Comparison of ENCODE assay signal across 27 mouse cellular contexts in genomic region chr16:65829096-65829495, GRCm38 (mm10). TPM values are rescaled to one million over a fixed set of nuclear protein-coding genes. Genes with fewer than 3 reads are reported as not detected.
DNase-seq lines count a peak whose midpoint lies in the region; ATAC-seq and TF ChIP-seq lines count a peak whose summit lies in the region.
"Had no signal": no experiment of that assay in that cellular context is flagged by ENCODE, and none has a peak within 500 bp of the region (broad histone marks: within the 10 kb centered on the region; RNA-seq: fewer than 3 reads in every experiment).

No protein-coding gene starts in this region.

- H3K9me3 ChIP-seq in intestine, embryonic 16.5 days (ENCODE audit: control insufficient read depth, low read length), result no peaks in the 10 kb centered on the region
- H3K9me3 ChIP-seq in intestine, embryonic 15.5 days, result no peaks in the 10 kb centered on the region
- H3K9me3 ChIP-seq in kidney, embryonic 15.5 days (replicated peaks), result no peaks in the 10 kb centered on the region
- H3K9me3 ChIP-seq: embryonic facial prominence, embryonic 10.5 days; embryonic facial prominence, embryonic 12.5 days; forebrain, embryonic 10.5 days; forebrain, embryonic 12.5 days had no signal

- 85% methylated on average over 6 of the region's 6 CpGs for WGBS in intestine, embryonic 16.5 days
- WGBS in intestine, embryonic 15.5 days, result 90% methylated on average over 6 of the region's 6 CpGs
- 85% methylated on average over 6 of the region's 6 CpGs for WGBS in kidney, embryonic 15.5 days

- no peaks in the 10 kb centered on the region for H3K36me3 ChIP-seq in intestine, embryonic 16.5 days (ENCODE audit: control insufficient read depth, insufficient read depth, low read length)
- no peaks in the 10 kb centered on the region for H3K36me3 ChIP-seq in intestine, embryonic 15.5 days
- no peaks in the 10 kb centered on the region for H3K36me3 ChIP-seq in kidney, embryonic 15.5 days
- H3K36me3 ChIP-seq: embryonic facial prominence, embryonic 10.5 days; embryonic facial prominence, embryonic 12.5 days; forebrain, embryonic 10.5 days; forebrain, embryonic 12.5 days; G1E had no signal

- DNase-seq in gastrocnemius, adult 2 months, result no peak
- no peak for DNase-seq in gastrocnemius, postnatal 25 days
- DNase-seq: adrenal gland, adult 8-10 months; adrenal gland, postnatal 14 days; adrenal gland, postnatal 36 days; B cell, adult 2 months; cerebellum, adult 11-12 months; cerebellum, adult 2 months; cerebellum, adult 9-10 months; cerebellum, postnatal 10 days; cerebellum, postnatal 25 days had no signal

- H3K27me3 ChIP-seq in intestine, embryonic 16.5 days (replicated peaks; ENCODE audit: control insufficient read depth, insufficient read depth, low read length), result no peaks in the 10 kb centered on the region
- no peaks in the 10 kb centered on the region for H3K27me3 ChIP-seq in intestine, embryonic 15.5 days (replicated peaks)
- no peaks in the 10 kb centered on the region for H3K27me3 ChIP-seq in kidney, embryonic 15.5 days
- H3K27me3 ChIP-seq: CH12.LX; embryonic facial prominence, embryonic 12.5 days; forebrain, embryonic 12.5 days; Patski had no signal

- no peak overlapping the region for H3K9ac ChIP-seq in intestine, embryonic 16.5 days (ENCODE audit: low read depth, low read length)
- H3K9ac ChIP-seq in intestine, embryonic 15.5 days, result no peak overlapping the region
- H3K9ac ChIP-seq in kidney, embryonic 15.5 days, result no peak overlapping the region
- H3K9ac ChIP-seq: embryonic facial prominence, embryonic 12.5 days; forebrain, embryonic 12.5 days had no signal

- no peak for TF ChIP-seq POLR2A in embryonic fibroblast, embryonic 13.5 days (IDR thresholded peaks at IDR 0.05; ENCODE audit: low read depth, low read length)

- 0 out of 2 replicates have a peak overlapping the region, but pooled peaks have one; percentile 66 for H3K27ac ChIP-seq in gastrocnemius, adult 2 months
- H3K27ac ChIP-seq in intestine, embryonic 16.5 days (ENCODE audit: low read length), result no peak overlapping the region
- no peak overlapping the region for H3K27ac ChIP-seq in intestine, embryonic 15.5 days
- H3K27ac ChIP-seq in embryonic fibroblast, embryonic 13.5 days (ENCODE audit: insufficient read depth, low read length), result peak overlapping the region; percentile 82
- H3K27ac ChIP-seq in kidney, embryonic 15.5 days, result no peak overlapping the region
- H3K27ac ChIP-seq: embryonic facial prominence, embryonic 10.5 days; embryonic facial prominence, embryonic 12.5 days; forebrain, embryonic 10.5 days; forebrain, embryonic 12.5 days had no signal

- TF ChIP-seq CTCF in gastrocnemius, adult 2 months (IDR thresholded peaks at IDR 0.05), result no peak
- no peak for TF ChIP-seq CTCF in embryonic fibroblast, embryonic 13.5 days (IDR thresholded peaks at IDR 0.05; ENCODE audit: borderline replicate concordance, insufficient read depth, low read length)

- H3K4me3 ChIP-seq in gastrocnemius, adult 2 months, result no peak overlapping the region
- no peak overlapping the region for H3K4me3 ChIP-seq in intestine, embryonic 16.5 days (ENCODE audit: low read length)
- no peak overlapping the region for H3K4me3 ChIP-seq in intestine, embryonic 15.5 days (replicated peaks)
- H3K4me3 ChIP-seq in embryonic fibroblast, embryonic 13.5 days (ENCODE audit: insufficient read depth, low read length), result no peak overlapping the region
- H3K4me3 ChIP-seq in kidney, embryonic 15.5 days (replicated peaks), result no peak overlapping the region
- H3K4me3 ChIP-seq: embryonic facial prominence, embryonic 10.5 days; embryonic facial prominence, embryonic 12.5 days; erythroblast, embryonic 14.5 days; forebrain, embryonic 10.5 days; forebrain, embryonic 12.5 days had no signal

- intact Hi-C loops in gastrocnemius, adult 2 months (cut with DNase I), result no loop called here

- H3K4me2 ChIP-seq in intestine, embryonic 16.5 days (ENCODE audit: low read depth, low read length), result no peak overlapping the region
- H3K4me2 ChIP-seq in intestine, embryonic 15.5 days (replicated peaks), result no peak overlapping the region
- no peak overlapping the region for H3K4me2 ChIP-seq in kidney, embryonic 15.5 days
- H3K4me2 ChIP-seq: embryonic facial prominence, embryonic 12.5 days; forebrain, embryonic 12.5 days had no signal

- no peaks in the 10 kb centered on the region for H3K4me1 ChIP-seq in intestine, embryonic 16.5 days (ENCODE audit: control insufficient read depth, insufficient read depth, low read length)
- no peaks in the 10 kb centered on the region for H3K4me1 ChIP-seq in intestine, embryonic 15.5 days (replicated peaks)
- H3K4me1 ChIP-seq in embryonic fibroblast, embryonic 13.5 days (ENCODE audit: control insufficient read depth, insufficient read depth, low read length), result peaks cover 10% of the 10 kb centered on the region
- H3K4me1 ChIP-seq in kidney, embryonic 15.5 days, result no peaks in the 10 kb centered on the region
- H3K4me1 ChIP-seq: embryonic facial prominence, embryonic 10.5 days; embryonic facial prominence, embryonic 12.5 days; forebrain, embryonic 10.5 days; forebrain, embryonic 12.5 days had no signal

- peak; percentile 71; the same call in 1 of the 2 replicates for ATAC-seq in intestine, embryonic 16.5 days
- no peak for ATAC-seq in intestine, embryonic 15.5 days
- ATAC-seq in kidney, embryonic 15.5 days (replicated peaks; ENCODE audit: low FRiP score), result no peak
- ATAC-seq: activated CD4-positive, CD25-positive, alpha-beta regulatory T cell, adult 4 months; CD4-positive, CD25-positive, alpha-beta regulatory T cell, adult 4 months; forebrain, embryonic 14.5 days; forebrain, embryonic 16.5 days; Patski had no signal

RNA-seq across cellular contexts. Expression of gene Vgll3, which starts 14.0 kb away (rescaled TPM):
- 1 to 10 TPM; 4.7 to 5.2 TPM for total RNA-seq in gastrocnemius, adult 2 months (2021)
- total RNA-seq in gastrocnemius, postnatal 25 days (2021), result 1 to 10 TPM; 6.5 to 6.9 TPM
- 2.4 and 2.8 TPM in 2 replicates for polyA plus RNA-seq in intestine, embryonic 16.5 days (2015; fragmentation: Nextera tagmentation; extraction: Ambion mirVana)
- 3.7 and 4.3 TPM in 2 replicates for polyA plus RNA-seq in intestine, embryonic 15.5 days (2015; fragmentation: Nextera tagmentation; extraction: Ambion mirVana)
- polyA plus RNA-seq in embryonic fibroblast, embryonic 13.5 days (2011; ENCODE audit: insufficient read length, low read depth, missing spikeins), result 131 and 152 TPM in 2 replicates
- 2.5 and 3.1 TPM in 2 replicates for polyA plus RNA-seq in kidney, embryonic 15.5 days (2015; fragmentation: Nextera tagmentation; extraction: Ambion mirVana)
- total RNA-seq: CH12.LX had no signal
- polyA plus RNA-seq: activated CD4-positive, CD25-positive, alpha-beta regulatory T cell, adult 4 months; CD4-positive, CD25-positive, alpha-beta regulatory T cell, adult 4 months; erythroblast, embryonic 14.5 days; G1E had no signal

Comparison
In these comparisons a context has a peak if more than half of its experiments do, and no peak if none do; other contexts are left out.
1. H3K27ac ChIP-seq: peak in gastrocnemius, adult 2 months (single experiment) and embryonic fibroblast, embryonic 13.5 days (single experiment); none in intestine, embryonic 16.5 days (single experiment), intestine, embryonic 15.5 days (single experiment) and kidney, embryonic 15.5 days (single experiment).
2. RNA of gene Vgll3, which starts 14.0 kb away (polyA plus RNA-seq): 131 to 152 TPM in embryonic fibroblast, embryonic 13.5 days; 3.7 to 4.3 TPM in intestine, embryonic 15.5 days, 2.5 to 3.1 TPM in kidney, embryonic 15.5 days and 2.4 to 2.8 TPM in intestine, embryonic 16.5 days; every median in the first group is over 10 times any median in the second.